Mouse (Mus musculus) MEL (cell line): Measurements from ENCODE around the gene Gm26620.

Experiments used
- CHD2 ChIP-seq: IDR thresholded peaks from 2 replicates; pipeline ENCODE4 v1.6.1; 2011; ENCODE audit warnings: low read length, improper control_type of control experiment
- CTCF ChIP-seq, 3 experiments: IDR thresholded peaks in 2 of 3; conservative IDR thresholded peaks in 1 of 3; 2 replicates each; pipeline ENCODE4 v1.5.1; 2011 to 2012; ENCODE audit warnings: low read length in 3 of 3, low read depth in 2 of 3, mild to moderate bottlenecking in 2 of 3, improper control_type of control experiment in 1 of 3, inconsistent platforms in 1 of 3, mixed read lengths in 1 of 3, moderate library complexity in 1 of 3; ENCODE audit not compliant: control insufficient read depth in 1 of 3, insufficient read depth in 1 of 3, poor library complexity in 1 of 3, severe bottlenecking in 1 of 3
- ELF1 ChIP-seq: IDR thresholded peaks from 2 replicates; pipeline ENCODE4 v1.6.1; 2014; ENCODE audit warnings: low read depth, mild to moderate bottlenecking, inconsistent platforms, low read length, improper control_type of control experiment, moderate library complexity
- JUND ChIP-seq: IDR thresholded peaks from 2 replicates; pipeline ENCODE4 v1.6.1; 2011; ENCODE audit warnings: low read depth, mild to moderate bottlenecking, improper control_type of control experiment, low read length
- MAZ ChIP-seq: IDR thresholded peaks from 2 replicates; pipeline ENCODE4 v1.6.1; 2012; ENCODE audit warnings: low read depth, mild to moderate bottlenecking, inconsistent platforms, low read length, improper control_type of control experiment
- POLR2A ChIP-seq, 2 experiments: IDR thresholded peaks; 2 replicates each; pipeline ENCODE4 v1.6.1; 2011 to 2012; ENCODE audit warnings: low read length in 2 of 2, mild to moderate bottlenecking in 2 of 2, control low read depth in 1 of 2, improper control_type of control experiment in 1 of 2, low read depth in 1 of 2, moderate library complexity in 1 of 2; ENCODE audit not compliant: control insufficient read depth in 1 of 2, insufficient read depth in 1 of 2, poor library complexity in 1 of 2
- POLR2AphosphoS2 ChIP-seq: IDR thresholded peaks from 2 replicates; pipeline ENCODE4 v1.6.1; 2011; ENCODE audit warnings: low read length, improper control_type of control experiment
- RCOR1 ChIP-seq: IDR thresholded peaks from 2 replicates; pipeline ENCODE4 v1.6.1; 2012; ENCODE audit warnings: low read depth, mild to moderate bottlenecking, inconsistent platforms, low read length, improper control_type of control experiment
- TBP ChIP-seq: IDR thresholded peaks from 2 replicates; pipeline ENCODE4 v1.8.0; 2011; ENCODE audit warnings: low read depth, low read length, improper control_type of control experiment

DNA sequence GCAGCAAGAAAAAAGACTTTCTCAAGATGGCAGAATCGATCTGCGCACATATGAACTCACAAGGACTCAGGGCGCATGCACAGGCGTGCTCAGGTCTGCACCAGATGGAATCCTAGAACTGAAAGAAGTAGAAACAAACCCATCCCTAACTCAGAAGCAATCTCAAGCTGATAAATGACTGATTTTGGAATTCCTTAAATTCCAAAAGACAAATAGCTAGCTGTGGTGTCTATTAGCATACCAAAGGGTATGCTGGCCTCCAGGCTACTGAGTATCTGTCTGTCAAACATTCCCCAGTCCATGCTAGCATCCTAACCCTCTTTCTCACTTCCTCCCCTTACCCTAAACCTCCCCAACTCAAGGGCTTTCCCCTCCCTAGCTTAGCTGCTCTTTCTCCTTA lies 4.4 kb downstream of the Gm26620 start:
- TF ChIP-seq ELF1 (no peak), POLR2A (IDR thresholded peaks at IDR 0.05; ENCODE audit: control insufficient read depth in 1 of 2, insufficient read depth in 1 of 2, low read depth in 1 of 2, low read length in 2 of 2, poor library complexity in 1 of 2) (no peak), JUND (no peak), MAZ (no peak), CTCF (IDR thresholded peaks at IDR 0.05 in 2 of 3, conservative IDR thresholded peaks at IDR 0.05 in 1 of 3; ENCODE audit: control insufficient read depth in 1 of 3, insufficient read depth in 1 of 3, low read depth in 2 of 3, low read length in 3 of 3, poor library complexity in 1 of 3, severe bottlenecking in 1 of 3) (no peak), RCOR1 (no peak), POLR2AphosphoS2 (no peak), TBP (no peak), CHD2 (no peak)
